Mouse (Mus musculus) ES-Bruce4 (cell line): Measurements from ENCODE around the gene Efr3b. TPM values are rescaled to one million over a fixed set of nuclear protein-coding genes. Genes with fewer than 3 reads are reported as not detected.

Source experiments
- H3K27ac ChIP-seq: 2 replicates; pipeline ENCODE4 v1.5.1; 2012; ENCODE audit warnings: low read length, inconsistent platforms; ENCODE audit not compliant: insufficient read depth
- H3K27me3 ChIP-seq: 2 replicates; pipeline ENCODE4 v1.6.1; 2012; ENCODE audit warnings: mild to moderate bottlenecking, low read length, inconsistent platforms; ENCODE audit not compliant: control insufficient read depth, poor library complexity, insufficient read depth, severe bottlenecking
- H3K36me3 ChIP-seq: 2 replicates; pipeline ENCODE4 v1.6.1; 2012; ENCODE audit warnings: inconsistent platforms, mild to moderate bottlenecking, low read length, moderate library complexity; ENCODE audit not compliant: control insufficient read depth, poor library complexity, insufficient read depth, severe bottlenecking
- H3K4me1 ChIP-seq: one replicate; pipeline ENCODE4 v1.8.1; 2011; ENCODE audit warnings: low read length; ENCODE audit not compliant: control insufficient read depth, insufficient read depth
- H3K4me3 ChIP-seq: 2 replicates; pipeline ENCODE4 v1.5.1; 2011; ENCODE audit warnings: low read depth, mild to moderate bottlenecking, low read length
- H3K9ac ChIP-seq: 2 replicates; pipeline ENCODE4 v1.6.1; 2012; ENCODE audit warnings: low read depth, mild to moderate bottlenecking, inconsistent platforms; ENCODE audit not compliant: poor library complexity, severe bottlenecking
- H3K9me3 ChIP-seq: replicated peaks from 2 replicates; pipeline ENCODE4 v1.6.1; 2012; ENCODE audit warnings: mild to moderate bottlenecking, low read length, inconsistent platforms; ENCODE audit not compliant: control insufficient read depth, poor library complexity, insufficient read depth, severe bottlenecking
- CTCF ChIP-seq: IDR thresholded peaks from one replicate; pipeline ENCODE4 v1.8.1; 2011; ENCODE audit warnings: low read depth, low read length
- EP300 ChIP-seq: IDR thresholded peaks from 2 replicates; pipeline ENCODE4 v1.6.1; 2011; ENCODE audit warnings: low read depth, low read length; ENCODE audit not compliant: insufficient read depth
- POLR2A ChIP-seq: IDR thresholded peaks from one replicate; pipeline ENCODE4 v1.8.1; 2011; ENCODE audit warnings: low read length; ENCODE audit not compliant: insufficient read depth
- polyA plus RNA-seq: library from polyadenylated mRNA; stranded (reverse); fragments of >200 nt; gene quantifications from 2 replicates; pipeline ENCODE4 v1.2.4, GENCODE M21; 2011; ENCODE audit warnings: low read depth; ENCODE audit not compliant: missing spikeins, insufficient read depth, insufficient read length

The Efr3b gene
- polyA plus RNA-seq, 1 experiment: 3.7 TPM

GRCm38 (mm10) chr12:4048031-4048430 lies 9.3 kb upstream of the Efr3b start:
- Histone ChIP-seq H3K9me3 (no peaks in the 10 kb centered on the region), H3K36me3 (no peaks in the 10 kb centered on the region), H3K27me3 (no peaks in the 10 kb centered on the region), H3K27ac (no peak overlapping the region), H3K4me1 (no peaks in the 10 kb centered on the region), H3K4me3 (no peak overlapping the region), H3K9ac (no peak overlapping the region)
- TF ChIP-seq CTCF (no peak), EP300 (no peak), POLR2A (no peak)

- Histone ChIP-seq H3K36me3 (no peaks in the 10 kb centered on the region), H3K4me1 (no peaks in the 10 kb centered on the region), H3K27me3 (no peaks in the 10 kb centered on the region), H3K9ac (no peak overlapping the region), H3K4me3 (no peak overlapping the region), H3K27ac (no peak overlapping the region), H3K9me3 (no peaks in the 10 kb centered on the region)
- TF ChIP-seq CTCF: no peak
- TF ChIP-seq POLR2A: no peak
- TF ChIP-seq EP300: no peak
Observed at GRCm38 (mm10) chr12:4045992-4046391, 7.3 kb upstream of the Efr3b start.

GRCm38 (mm10) chr12:4042411-4042810 lies 3.7 kb upstream of the Efr3b start:
- no peak overlapping the region for H3K4me3 ChIP-seq
- no peaks in the 10 kb centered on the region for H3K36me3 ChIP-seq
- H3K9me3 ChIP-seq: no peaks in the 10 kb centered on the region
- TF ChIP-seq CTCF: no peak
- no peak for TF ChIP-seq POLR2A
- no peak for TF ChIP-seq EP300
- no peaks in the 10 kb centered on the region; the same call in 1 of the 2 replicates for H3K27me3 ChIP-seq
- H3K4me1 ChIP-seq: no peaks in the 10 kb centered on the region
- H3K9ac ChIP-seq: no peak overlapping the region
- no peak overlapping the region for H3K27ac ChIP-seq

GRCm38 (mm10) chr12:4039046-4039445 lies 331 bp upstream of the Efr3b start:
- no peak overlapping the region for H3K27ac ChIP-seq
- H3K27me3 ChIP-seq: no peaks in the 10 kb centered on the region; the same call in 1 of the 2 replicates
- H3K4me1 ChIP-seq: no peaks in the 10 kb centered on the region
- H3K9me3 ChIP-seq: no peaks in the 10 kb centered on the region
- no peaks in the 10 kb centered on the region for H3K36me3 ChIP-seq
- H3K9ac ChIP-seq: no peak overlapping the region
- peak overlapping the region; percentile 46 for H3K4me3 ChIP-seq
- TF ChIP-seq EP300 (no peak), POLR2A (no peak), CTCF (no peak)

GRCm38 (mm10) chr12:4037511-4037910 lies 1.2 kb downstream of the Efr3b start:
- H3K9ac ChIP-seq: no peak overlapping the region
- H3K4me3 ChIP-seq: peak overlapping the region; percentile 81; the same call in 1 of the 2 replicates
- H3K27me3 ChIP-seq: no peaks in the 10 kb centered on the region; the same call in 1 of the 2 replicates
- TF ChIP-seq CTCF (no peak), POLR2A (no peak), EP300 (no peak)
- no peaks in the 10 kb centered on the region for H3K4me1 ChIP-seq
- no peaks in the 10 kb centered on the region for H3K9me3 ChIP-seq
- H3K36me3 ChIP-seq: no peaks in the 10 kb centered on the region
- no peak overlapping the region for H3K27ac ChIP-seq

- H3K4me1 ChIP-seq: no peaks in the 10 kb centered on the region
- H3K9me3 ChIP-seq: no peaks in the 10 kb centered on the region
- H3K27ac ChIP-seq: no peak overlapping the region
- no peak for TF ChIP-seq CTCF
- no peak for TF ChIP-seq POLR2A
- no peak for TF ChIP-seq EP300
- no peak overlapping the region for H3K9ac ChIP-seq
- H3K36me3 ChIP-seq: no peaks in the 10 kb centered on the region
- H3K4me3 ChIP-seq: no peak overlapping the region
- no peaks in the 10 kb centered on the region; the same call in 1 of the 2 replicates for H3K27me3 ChIP-seq
Observed at GRCm38 (mm10) chr12:4036157-4036556, 2.6 kb downstream of the Efr3b start.

- TF ChIP-seq EP300 (no peak), CTCF (no peak), POLR2A (no peak)
- no peaks in the 10 kb centered on the region for H3K9me3 ChIP-seq
- H3K4me1 ChIP-seq: no peaks in the 10 kb centered on the region
- no peak overlapping the region for H3K9ac ChIP-seq
- H3K27ac ChIP-seq: no peak overlapping the region
- H3K4me3 ChIP-seq: no peak overlapping the region
- H3K36me3 ChIP-seq: no peaks in the 10 kb centered on the region
- H3K27me3 ChIP-seq: no peaks in the 10 kb centered on the region
Observed at GRCm38 (mm10) chr12:4029064-4029463, 9.7 kb downstream of the Efr3b start.
